Comparison of ENCODE assay signal across 7 mouse cellular contexts in the genomic region with DNA sequence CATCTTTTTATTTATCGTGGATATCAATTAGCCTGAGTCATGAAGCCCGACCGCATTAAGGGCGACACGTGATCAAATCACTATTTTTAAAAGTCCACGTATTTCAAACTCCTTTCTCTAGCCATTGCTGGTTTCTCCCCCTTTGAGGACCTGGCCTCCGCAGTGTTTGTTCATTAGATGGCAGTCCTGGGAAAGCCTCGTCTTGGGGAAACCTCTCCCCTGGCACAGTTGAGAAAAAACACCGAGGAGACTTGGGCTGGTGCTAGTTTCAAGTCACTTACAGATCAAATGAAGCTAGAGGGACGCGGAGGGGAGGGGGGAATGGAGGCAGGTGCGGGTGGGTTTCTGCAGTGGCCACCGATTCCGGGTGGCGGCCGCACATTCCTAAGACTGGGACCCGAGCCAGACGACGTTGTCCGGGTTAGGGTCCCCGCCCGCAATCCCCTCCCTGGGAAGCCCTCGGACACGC. TPM values are rescaled to one million over a fixed set of nuclear protein-coding genes. Genes with fewer than 3 reads are reported as not detected.
A peak's percentile ranks its signal among the peaks of the same experiment; 100 is the strongest.
DNase-seq lines count a peak whose midpoint lies in the region; ATAC-seq lines count a peak whose summit lies in the region.

No protein-coding gene starts in this region.

- peak overlapping the region; percentile 100 for H3K27ac ChIP-seq in embryonic facial prominence, embryonic 13.5 days
- peak overlapping the region; percentile 99 for H3K27ac ChIP-seq in intestine, embryonic 16.5 days (ENCODE audit: low read length)

- under 1% methylated on average over 21 of the region's 24 CpGs for WGBS in embryonic facial prominence, embryonic 13.5 days
- WGBS in intestine, embryonic 16.5 days, result under 1% methylated on average over 23 of the region's 24 CpGs

- no peak for ATAC-seq in megakaryocyte, adult 5-6 weeks (ENCODE audit: poor library complexity, severe bottlenecking)
- ATAC-seq in embryonic facial prominence, embryonic 13.5 days (ENCODE audit: insufficient number of reproducible peaks, insufficient read depth, low FRiP score, low TSS enrichment, low read depth), result no peak
- no peak for ATAC-seq in intestine, embryonic 16.5 days

- H3K36me3 ChIP-seq in megakaryocyte, embryonic 14.5 days (replicated peaks; ENCODE audit: low read length), result no peaks in the 10 kb centered on the region
- H3K36me3 ChIP-seq in embryonic facial prominence, embryonic 13.5 days, result no peaks in the 10 kb centered on the region
- no peaks in the 10 kb centered on the region for H3K36me3 ChIP-seq in intestine, embryonic 16.5 days (ENCODE audit: control insufficient read depth, insufficient read depth, low read length)

- no peaks in the 10 kb centered on the region for H3K9me3 ChIP-seq in megakaryocyte, embryonic 14.5 days
- H3K9me3 ChIP-seq in embryonic facial prominence, embryonic 13.5 days, result no peaks in the 10 kb centered on the region
- no peaks in the 10 kb centered on the region for H3K9me3 ChIP-seq in intestine, embryonic 16.5 days (ENCODE audit: control insufficient read depth, low read length)

- peak overlapping the region; percentile 97 for H3K4me3 ChIP-seq in megakaryocyte, embryonic 14.5 days (replicated peaks)
- H3K4me3 ChIP-seq in embryonic facial prominence, embryonic 13.5 days, result peak overlapping the region; percentile 87
- H3K4me3 ChIP-seq in intestine, embryonic 16.5 days (ENCODE audit: low read length), result peak overlapping the region; percentile 86

- peak; percentile 26 for DNase-seq in skeletal muscle tissue, adult 2 months (ENCODE audit: low read depth, low spot score)
- DNase-seq in right cerebral cortex, postnatal 10 days (ENCODE audit: low spot score in 2 of 2), result no peak
- DNase-seq in testis, postnatal 14 days (ENCODE audit: low spot score), result no peak

- H3K9ac ChIP-seq in embryonic facial prominence, embryonic 13.5 days, result peak overlapping the region; percentile 93
- peak overlapping the region; percentile 97 for H3K9ac ChIP-seq in intestine, embryonic 16.5 days (ENCODE audit: low read depth, low read length)

- peak overlapping the region; percentile 87 for H3K4me2 ChIP-seq in embryonic facial prominence, embryonic 13.5 days
- peak overlapping the region; percentile 93 for H3K4me2 ChIP-seq in intestine, embryonic 16.5 days (ENCODE audit: low read depth, low read length)

- peaks cover 4% of the 10 kb centered on the region for H3K27me3 ChIP-seq in megakaryocyte, embryonic 14.5 days (replicated peaks)
- H3K27me3 ChIP-seq in embryonic facial prominence, embryonic 13.5 days, result 0 out of 2 replicates have a peak, but pooled peaks cover 7% of the 10 kb centered on the region
- H3K27me3 ChIP-seq in intestine, embryonic 16.5 days (replicated peaks; ENCODE audit: control insufficient read depth, insufficient read depth, low read length), result no peaks in the 10 kb centered on the region

- H3K4me1 ChIP-seq in megakaryocyte, embryonic 14.5 days, result peaks cover 42% of the 10 kb centered on the region
- peaks cover 10% of the 10 kb centered on the region for H3K4me1 ChIP-seq in embryonic facial prominence, embryonic 13.5 days
- peaks cover 6% of the 10 kb centered on the region; the same call in 1 of the 2 replicates for H3K4me1 ChIP-seq in intestine, embryonic 16.5 days (ENCODE audit: control insufficient read depth, insufficient read depth, low read length)

RNA-seq across cellular contexts. Expression of a gene that starts 2.2 kb away (rescaled TPM):
- 8.7 and 14.2 TPM in 2 replicates for polyA plus RNA-seq in megakaryocyte, embryonic 14.5 days (2012; ENCODE audit: insufficient read depth, low replicate concordance)
- total RNA-seq in megakaryocyte, adult 5-6 weeks (2015), result 18.2 and 18.8 TPM in 2 replicates
- 12.9 and 17.9 TPM in 2 replicates for total RNA-seq in megakaryocyte, adult 5-6 weeks (2017)
- 28.7 and 34.2 TPM in 2 replicates for polyA plus RNA-seq in embryonic facial prominence, embryonic 13.5 days (2015; fragmentation: Nextera tagmentation; extraction: Ambion mirVana)
- 9.5 and 10.7 TPM in 2 replicates for polyA plus RNA-seq in intestine, embryonic 16.5 days (2015; fragmentation: Nextera tagmentation; extraction: Ambion mirVana)
